Mouse (Mus musculus) E14TG2a.4 (cell line): Measurements from ENCODE around the gene Igfals.

Source experiments
- CTCF ChIP-seq: conservative IDR thresholded peaks from 2 replicates; pipeline ENCODE4 v1.5.1; 2014; ENCODE audit warnings: low read length
- POU5F1 ChIP-seq: IDR thresholded peaks from 2 replicates; pipeline ENCODE4 v1.6.1; 2014; ENCODE audit warnings: low read length, borderline replicate concordance

- TF ChIP-seq CTCF (no peak), POU5F1 (no peak)
These were observed 21.1 kb downstream of the Igfals start for GRCm38 (mm10) chr17:24886932-24887271.
